Mouse (Mus musculus): ENCODE data around the gene 4430402I18Rik. TPM values are rescaled to one million over a fixed set of nuclear protein-coding genes. Genes with fewer than 3 reads are reported as not detected.
"Not testable (repeated sequence)": the region's sequence is repeated elsewhere in the genome, so short reads cannot be mapped to it uniquely, and the experiment has no call there.

Gene 4430402I18Rik
- polyA plus RNA-seq, 1 experiment from 2014 or later = 11.2 TPM

- Histone ChIP-seq H3K36me3 (ENCODE audit: control insufficient read depth, insufficient read depth) (peaks cover 37% of the 10 kb centered on the region), H3K4me1 (ENCODE audit: control insufficient read depth, insufficient read depth, low read length) (peaks cover 12% of the 10 kb centered on the region)
- H3K9ac ChIP-seq (ENCODE audit: low read length); ATAC-seq (replicated peaks; ENCODE audit: extremely low read depth, insufficient read depth, low FRiP score); H3K4me3 ChIP-seq (ENCODE audit: low read length); H3K27me3 ChIP-seq (ENCODE audit: control insufficient read depth, insufficient read depth, low read length); H3K4me2 ChIP-seq (ENCODE audit: low read depth, low read length); H3K9me3 ChIP-seq (replicated peaks; ENCODE audit: control insufficient read depth, low read length); H3K27ac ChIP-seq (ENCODE audit: low read length): not testable (repeated sequence)
- 98% methylated on average over 16 of the region's 16 CpGs for WGBS
Measured at GRCm38 (mm10) chr19:29000321-29000720, 32.7 kb upstream of the 4430402I18Rik start.

DNA sequence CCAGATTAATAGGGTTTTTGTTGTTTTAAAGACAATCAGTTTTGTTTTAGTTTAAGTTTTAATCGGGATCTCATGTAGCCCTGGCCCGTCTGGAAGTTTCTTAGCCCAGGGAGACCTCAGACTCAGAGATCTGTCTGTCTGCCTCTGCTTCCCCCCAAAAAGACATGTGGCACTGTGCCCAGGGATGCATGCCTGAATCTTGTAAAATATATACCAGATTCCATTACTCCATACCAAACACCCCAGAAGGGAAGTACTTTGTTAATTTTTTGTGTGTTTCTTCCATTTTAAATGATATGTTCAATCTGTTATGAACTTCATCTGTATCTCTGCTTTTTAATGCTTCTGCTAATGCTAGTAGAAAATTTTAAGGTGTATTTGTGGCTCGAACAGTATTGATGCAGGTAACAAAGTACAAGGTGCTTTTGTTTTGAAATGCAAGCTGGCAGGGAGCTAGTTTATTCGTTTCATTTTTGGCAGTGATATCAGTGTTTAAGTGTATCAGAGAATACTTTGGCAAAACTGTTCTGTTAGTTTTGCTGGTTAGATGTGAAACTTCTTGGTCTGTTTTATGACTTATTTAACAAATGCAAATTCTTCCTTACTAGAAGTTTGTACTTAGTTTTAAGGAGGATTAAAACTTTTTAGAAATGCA lies 30.5 kb upstream of the 4430402I18Rik start:
- H3K4me2 ChIP-seq (ENCODE audit: low read depth, low read length) = no peak overlapping the region
- 76% methylated on average over 4 of the region's 4 CpGs for WGBS

GRCm38 (mm10) chr19:28995366-28995765 lies 27.8 kb upstream of the 4430402I18Rik start:
- Histone ChIP-seq H3K9ac (ENCODE audit: low read length) (no peak overlapping the region), H3K27ac (ENCODE audit: low read length) (peak overlapping the region; percentile 45), H3K36me3 (ENCODE audit: control insufficient read depth, insufficient read depth) (peaks cover 32% of the 10 kb centered on the region), H3K4me3 (ENCODE audit: low read length) (no peak overlapping the region), H3K4me2 (ENCODE audit: low read depth, low read length) (no peak overlapping the region), H3K4me1 (ENCODE audit: control insufficient read depth, insufficient read depth, low read length) (peaks cover 26% of the 10 kb centered on the region), H3K27me3 (ENCODE audit: control insufficient read depth, insufficient read depth, low read length) (no peaks in the 10 kb centered on the region), H3K9me3 (replicated peaks; ENCODE audit: control insufficient read depth, low read length) (no peaks in the 10 kb centered on the region)
- WGBS = 86% methylated on average over 5 of the region's 5 CpGs
- ATAC-seq (replicated peaks; ENCODE audit: extremely low read depth, insufficient read depth, low FRiP score) = no peak

More for the DNA sequence above, 30.5 kb upstream of the 4430402I18Rik start:
- H3K4me3 ChIP-seq (ENCODE audit: low read length) = no peak overlapping the region
- H3K9me3 ChIP-seq (replicated peaks; ENCODE audit: control insufficient read depth, low read length) = no peaks in the 10 kb centered on the region
- H3K9ac ChIP-seq (ENCODE audit: low read length) = no peak overlapping the region
- no peaks in the 10 kb centered on the region for H3K27me3 ChIP-seq (ENCODE audit: control insufficient read depth, insufficient read depth, low read length)
- no peak for ATAC-seq (replicated peaks; ENCODE audit: extremely low read depth, insufficient read depth, low FRiP score)
- no peak overlapping the region for H3K27ac ChIP-seq (ENCODE audit: low read length)
- H3K36me3 ChIP-seq (ENCODE audit: control insufficient read depth, insufficient read depth) = peaks cover 50% of the 10 kb centered on the region
- peaks cover 22% of the 10 kb centered on the region for H3K4me1 ChIP-seq (ENCODE audit: control insufficient read depth, insufficient read depth, low read length)

- Histone ChIP-seq H3K27ac (ENCODE audit: low read length) (peak overlapping the region; percentile 45), H3K9me3 (replicated peaks; ENCODE audit: control insufficient read depth, low read length) (no peaks in the 10 kb centered on the region), H3K4me3 (ENCODE audit: low read length) (no peak overlapping the region), H3K36me3 (ENCODE audit: control insufficient read depth, insufficient read depth) (peaks cover 32% of the 10 kb centered on the region), H3K4me1 (ENCODE audit: control insufficient read depth, insufficient read depth, low read length) (peaks cover 26% of the 10 kb centered on the region), H3K27me3 (ENCODE audit: control insufficient read depth, insufficient read depth, low read length) (no peaks in the 10 kb centered on the region), H3K4me2 (ENCODE audit: low read depth, low read length) (peak overlapping the region; percentile 11; the same call in 1 of the 2 replicates), H3K9ac (ENCODE audit: low read length) (no peak overlapping the region)
- WGBS = 59% methylated on average over 7 of the region's 7 CpGs
- 0 out of 2 replicates have a peak, but pooled peaks have one; percentile 19 for ATAC-seq (replicated peaks; ENCODE audit: extremely low read depth, insufficient read depth, low FRiP score)
Measured at GRCm38 (mm10) chr19:28994870-28995269, 27.3 kb upstream of the 4430402I18Rik start.

DNA sequence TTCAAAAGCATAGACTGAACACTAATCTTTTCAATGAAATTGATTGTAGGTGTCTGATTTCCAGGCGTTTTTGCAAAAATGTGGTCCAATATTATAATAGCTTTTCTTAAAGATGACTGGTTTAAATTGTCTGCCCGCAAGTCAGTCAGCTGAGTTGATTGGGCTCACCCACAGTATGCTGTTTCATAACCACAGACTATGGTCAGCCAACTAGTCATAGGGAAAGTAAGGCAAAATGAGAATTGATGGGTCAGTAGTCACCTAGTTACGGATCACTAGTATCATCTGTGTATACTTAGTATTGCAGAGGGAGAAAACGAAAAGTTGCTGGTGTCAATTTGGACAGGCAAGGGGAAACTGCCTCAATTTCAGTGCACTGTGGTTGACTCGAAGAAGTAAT lies 23.8 kb upstream of the 4430402I18Rik start:
- Histone ChIP-seq H3K9ac (ENCODE audit: low read length) (peak overlapping the region; percentile 96), H3K4me2 (ENCODE audit: low read depth, low read length) (peak overlapping the region; percentile 87), H3K27ac (ENCODE audit: low read length) (peak overlapping the region; percentile 99), H3K9me3 (replicated peaks; ENCODE audit: control insufficient read depth, low read length) (no peaks in the 10 kb centered on the region), H3K4me3 (ENCODE audit: low read length) (peak overlapping the region; percentile 94), H3K36me3 (ENCODE audit: control insufficient read depth, insufficient read depth) (peaks cover 19% of the 10 kb centered on the region), H3K4me1 (ENCODE audit: control insufficient read depth, insufficient read depth, low read length) (peaks cover 25% of the 10 kb centered on the region), H3K27me3 (ENCODE audit: control insufficient read depth, insufficient read depth, low read length) (no peaks in the 10 kb centered on the region)
- ATAC-seq (replicated peaks; ENCODE audit: extremely low read depth, insufficient read depth, low FRiP score) = no peak
- WGBS = 66% methylated on average over 5 of the region's 5 CpGs

- H3K27me3 ChIP-seq (ENCODE audit: control insufficient read depth, insufficient read depth, low read length) = no peaks in the 10 kb centered on the region
- H3K9me3 ChIP-seq (replicated peaks; ENCODE audit: control insufficient read depth, low read length) = no peaks in the 10 kb centered on the region
- H3K9ac ChIP-seq (ENCODE audit: low read length) = peak overlapping the region; percentile 96
- under 1% methylated on average over 41 of the region's 41 CpGs for WGBS
- H3K27ac ChIP-seq (ENCODE audit: low read length) = peak overlapping the region; percentile 99
- ATAC-seq (replicated peaks; ENCODE audit: extremely low read depth, insufficient read depth, low FRiP score) = peak; percentile 70
- H3K4me1 ChIP-seq (ENCODE audit: control insufficient read depth, insufficient read depth, low read length) = peaks cover 22% of the 10 kb centered on the region
- H3K4me2 ChIP-seq (ENCODE audit: low read depth, low read length) = peak overlapping the region; percentile 87
- H3K4me3 ChIP-seq (ENCODE audit: low read length) = peak overlapping the region; percentile 94
- H3K36me3 ChIP-seq (ENCODE audit: control insufficient read depth, insufficient read depth) = peaks cover 17% of the 10 kb centered on the region
Measured at GRCm38 (mm10) chr19:28990590-28991221, 23.1 kb upstream of the 4430402I18Rik start.

DNA sequence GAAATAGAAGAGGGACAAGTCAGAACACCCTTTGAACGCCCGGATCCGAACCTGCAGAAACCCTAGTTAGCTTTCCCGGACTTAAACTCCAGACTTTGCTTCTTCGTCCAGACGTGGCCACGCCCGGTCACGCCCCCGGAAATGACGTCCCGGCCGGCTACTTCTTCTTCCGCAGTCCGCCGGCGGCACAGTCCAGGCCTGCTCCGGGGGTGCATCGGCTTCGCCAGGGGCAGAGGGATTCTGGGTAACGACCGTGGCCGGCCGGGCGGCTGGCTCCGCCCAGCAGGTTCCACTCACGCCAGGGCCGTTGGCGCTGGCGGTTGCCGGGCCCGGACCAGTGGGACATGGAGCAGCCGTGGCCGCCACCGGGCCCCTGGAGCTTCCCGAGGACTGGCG lies 22.6 kb upstream of the 4430402I18Rik start, which contains the start of gene Cdc37l1:
Gene Cdc37l1, plus strand, starts transcription at position 159 of the 396 bp plus-strand sequence.
- H3K4me2 ChIP-seq (ENCODE audit: low read depth, low read length) = peak within 1 kb of the TSS; percentile 87
- under 1% methylated on average over 37 of the region's 37 CpGs for WGBS
- no peaks in the 10 kb centered on the region for H3K27me3 ChIP-seq (ENCODE audit: control insufficient read depth, insufficient read depth, low read length)
- H3K9ac ChIP-seq (ENCODE audit: low read length) = peak within 1 kb of the TSS; percentile 96
- ATAC-seq (replicated peaks; ENCODE audit: extremely low read depth, insufficient read depth, low FRiP score) = peak; percentile 96
- H3K4me1 ChIP-seq (ENCODE audit: control insufficient read depth, insufficient read depth, low read length) = peaks cover 21% of the 10 kb centered on the region
- no peaks in the 10 kb centered on the region for H3K9me3 ChIP-seq (replicated peaks; ENCODE audit: control insufficient read depth, low read length)
- peak within 1 kb of the TSS; percentile 99 for H3K27ac ChIP-seq (ENCODE audit: low read length)
- H3K36me3 ChIP-seq (ENCODE audit: control insufficient read depth, insufficient read depth) = peaks cover 12% of the 10 kb centered on the region
- peak within 1 kb of the TSS; percentile 94 for H3K4me3 ChIP-seq (ENCODE audit: low read length)

- Histone ChIP-seq H3K9me3 (replicated peaks; ENCODE audit: control insufficient read depth, low read length) (no peaks in the 10 kb centered on the region), H3K9ac (ENCODE audit: low read length) (peak overlapping the region; percentile 96), H3K4me2 (ENCODE audit: low read depth, low read length) (peak overlapping the region; percentile 58), H3K27ac (ENCODE audit: low read length) (peak overlapping the region; percentile 99), H3K4me1 (ENCODE audit: control insufficient read depth, insufficient read depth, low read length) (peaks cover 14% of the 10 kb centered on the region), H3K27me3 (ENCODE audit: control insufficient read depth, insufficient read depth, low read length) (no peaks in the 10 kb centered on the region), H3K4me3 (ENCODE audit: low read length) (peak overlapping the region; percentile 94), H3K36me3 (ENCODE audit: control insufficient read depth, insufficient read depth) (peaks cover 5% of the 10 kb centered on the region)
- WGBS = 46% methylated on average over 8 of the region's 8 CpGs
- ATAC-seq (replicated peaks; ENCODE audit: extremely low read depth, insufficient read depth, low FRiP score) = no peak
Measured at GRCm38 (mm10) chr19:28989515-28989914, 21.9 kb upstream of the 4430402I18Rik start.

GRCm38 (mm10) chr19:28982617-28983016 lies 15.0 kb upstream of the 4430402I18Rik start:
- H3K27ac ChIP-seq (ENCODE audit: low read length) = no peak overlapping the region
- ATAC-seq (replicated peaks; ENCODE audit: extremely low read depth, insufficient read depth, low FRiP score) = no peak
- no peak overlapping the region for H3K4me3 ChIP-seq (ENCODE audit: low read length)
- H3K4me2 ChIP-seq (ENCODE audit: low read depth, low read length) = no peak overlapping the region
- H3K27me3 ChIP-seq (ENCODE audit: control insufficient read depth, insufficient read depth, low read length) = no peaks in the 10 kb centered on the region
- no peaks in the 10 kb centered on the region for H3K36me3 ChIP-seq (ENCODE audit: control insufficient read depth, insufficient read depth)
- no peaks in the 10 kb centered on the region for H3K4me1 ChIP-seq (ENCODE audit: control insufficient read depth, insufficient read depth, low read length)
- 70% methylated on average over 7 of the region's 7 CpGs for whole genome bisulfite sequencing
- H3K9ac ChIP-seq (ENCODE audit: low read length) = no peak overlapping the region
- H3K9me3 ChIP-seq (replicated peaks; ENCODE audit: control insufficient read depth, low read length) = no peaks in the 10 kb centered on the region
